Mouse (Mus musculus) spleen, embryonic (tissue): ENCODE measurements around the gene Tob2.

Experiments
- CTCF ChIA-PET: fragments of 350-600 bp; sonication (Branson Sonifier 250); formaldehyde crosslinking; loops from one replicate; lab custom pipeline; 2022; lab: Charles Lee

The Tob2 gene

GRCm38 (mm10) chr15:81839634-81840033 lies 19.0 kb downstream of the Tob2 start:
- CTCF ChIA-PET: no interaction called here

GRCm38 (mm10) chr15:81838554-81839235 lies 19.9 kb downstream of the Tob2 start:
- CTCF ChIA-PET: no interaction called here

GRCm38 (mm10) chr15:81836966-81837920 lies 21.4 kb downstream of the Tob2 start:
- CTCF ChIA-PET: no interaction called here

GRCm38 (mm10) chr15:81836124-81836821 lies 22.3 kb downstream of the Tob2 start:
- CTCF ChIA-PET: interaction anchor here (0.7 kb wide), 1 partner anchor 1239 kb away, joined by 15 read pairs; no protein-coding TSS in a partner anchor

- CTCF ChIA-PET: interaction anchor here (0.6 to 0.7 kb wide), 2 partner anchors 56 to 1240 kb away, joined by 3 to 15 read pairs; no protein-coding TSS in a partner anchor
Observed at GRCm38 (mm10) chr15:81835007-81835880, 23.4 kb downstream of the Tob2 start.

GRCm38 (mm10) chr15:81834171-81834841 lies 24.3 kb downstream of the Tob2 start:
- CTCF ChIA-PET: interaction anchor here (0.6 to 0.7 kb wide), 3 partner anchors 57 to 116 kb away, joined by 3 to 5 read pairs (median 5); no protein-coding TSS in a partner anchor

GRCm38 (mm10) chr15:81833481-81833880 lies 25.1 kb downstream of the Tob2 start:
- CTCF ChIA-PET: interaction anchor here (0.7 kb wide), 1 partner anchor 116 kb away, joined by 5 read pairs; no protein-coding TSS in a partner anchor

- CTCF ChIA-PET: interaction anchor here (0.6 to 0.7 kb wide), 3 partner anchors 28 to 190 kb away, joined by 3 to 5 read pairs (median 3); no protein-coding TSS in a partner anchor
Observed at GRCm38 (mm10) chr15:81832219-81832618, 26.4 kb downstream of the Tob2 start.

GRCm38 (mm10) chr15:81831136-81831825 lies 27.3 kb downstream of the Tob2 start:
- CTCF ChIA-PET: interaction anchor here (0.5 to 1.0 kb wide), 9 partner anchors 13 to 189 kb away, joined by 3 to 6 read pairs (median 4); no protein-coding TSS in a partner anchor

GRCm38 (mm10) chr15:81830530-81830929 lies 28.1 kb downstream of the Tob2 start:
- CTCF ChIA-PET: interaction anchor here (0.5 to 0.8 kb wide), 6 partner anchors 14 to 187 kb away, joined by 3 to 6 read pairs (median 4); no protein-coding TSS in a partner anchor

- CTCF ChIA-PET: no interaction called here
Observed at GRCm38 (mm10) chr15:81829208-81829580, 29.4 kb downstream of the Tob2 start.

GRCm38 (mm10) chr15:81828426-81829207 lies 30.0 kb downstream of the Tob2 start:
- CTCF ChIA-PET: no interaction called here

- CTCF ChIA-PET: no interaction called here
Observed at GRCm38 (mm10) chr15:81824832-81825231, 33.8 kb downstream of the Tob2 start.

- CTCF ChIA-PET: no interaction called here
Observed at GRCm38 (mm10) chr15:81822631-81823030, 36.0 kb downstream of the Tob2 start.

GRCm38 (mm10) chr15:81818404-81818803 lies 40.2 kb downstream of the Tob2 start:
- CTCF ChIA-PET: no interaction called here

GRCm38 (mm10) chr15:81814716-81815370 lies 43.8 kb downstream of the Tob2 start:
- CTCF ChIA-PET: no interaction called here

GRCm38 (mm10) chr15:81813986-81814705 lies 44.5 kb downstream of the Tob2 start:
- CTCF ChIA-PET: interaction anchor here (0.6 kb wide), 1 partner anchor 16 kb away, joined by 5 read pairs; no protein-coding TSS in a partner anchor
